Mouse (Mus musculus) intestine, embryonic 15.5 days (tissue): ENCODE measurements around the gene Ncs1. TPM values are rescaled to one million over a fixed set of nuclear protein-coding genes. Genes with fewer than 3 reads are reported as not detected.

Source experiments
- ATAC-seq: fragments of 200-750 bp; cut with Nextera tagmentation; 2 replicates; pipeline ENCODE4 v1.8.0; 2017; ENCODE audit warnings: moderate TSS enrichment, moderate library complexity
- H3K27ac ChIP-seq: fragments of 300-500 bp; sonication (generic); 2 replicates; pipeline ENCODE4 v1.5.1; 2015; ENCODE audit warnings: mild to moderate bottlenecking, inconsistent platforms
- H3K27me3 ChIP-seq: fragments of 300-500 bp; sonication (generic); replicated peaks from 2 replicates; pipeline ENCODE4 v1.6.1; 2015; ENCODE audit warnings: inconsistent platforms
- H3K36me3 ChIP-seq: fragments of 300-500 bp; sonication (generic); 2 replicates; pipeline ENCODE4 v1.6.1; 2015; ENCODE audit warnings: inconsistent platforms
- H3K4me1 ChIP-seq: fragments of 300-500 bp; sonication (generic); replicated peaks from 2 replicates; pipeline ENCODE4 v1.6.1; 2015; ENCODE audit warnings: inconsistent platforms
- H3K4me2 ChIP-seq: fragments of 300-500 bp; sonication (generic); replicated peaks from 2 replicates; pipeline ENCODE4 v1.6.1; 2015; ENCODE audit warnings: mild to moderate bottlenecking, inconsistent platforms
- H3K4me3 ChIP-seq: fragments of 300-500 bp; sonication (generic); replicated peaks from 2 replicates; pipeline ENCODE4 v1.5.1; 2015; ENCODE audit warnings: inconsistent platforms
- H3K9ac ChIP-seq: fragments of 300-500 bp; sonication (generic); 2 replicates; pipeline ENCODE4 v1.6.1; 2015; ENCODE audit warnings: inconsistent platforms
- H3K9me3 ChIP-seq: fragments of 300-500 bp; sonication (generic); 2 replicates; pipeline ENCODE4 v1.6.1; 2016; ENCODE audit warnings: inconsistent platforms
- WGBS: fragments of 180-500 bp; shearing (Covaris S2); methylation state at CpG from one replicate; pipeline ENCODE4 v1.1.7; 2015; 5-methylcytosine and 5-hydroxymethylcytosine counted together
- polyA plus RNA-seq: library from polyadenylated mRNA; unstranded; fragments of >200 nt; fragmentation: Nextera tagmentation; extraction: Ambion mirVana; gene quantifications from 2 replicates; pipeline ENCODE4 v1.2.1, GENCODE M21; 2015

Ncs1 gene
- polyA plus RNA-seq: 23.9 and 25.0 TPM in 2 replicates

- ATAC-seq: peak; percentile 93
- peak within 1 kb of the TSS; percentile 56 for H3K27ac ChIP-seq
- H3K4me1 ChIP-seq: peaks cover 30% of the 10 kb centered on the region
- peak within 1 kb of the TSS; percentile 97 for H3K4me2 ChIP-seq
- H3K9ac ChIP-seq: peak within 1 kb of the TSS; percentile 79
- under 1% methylated on average over 83 of the region's 89 CpGs for WGBS
- H3K27me3 ChIP-seq: peaks cover 4% of the 10 kb centered on the region; the same call in 1 of the 2 replicates
- no peaks in the 10 kb centered on the region for H3K36me3 ChIP-seq
- peak within 1 kb of the TSS; percentile 81 for H3K4me3 ChIP-seq
- H3K9me3 ChIP-seq: no peaks in the 10 kb centered on the region
Measured at GRCm38 (mm10) chr2:31245491-31246141, at the start of gene Ncs1. Gene Ncs1, plus strand, starts transcription at chr2:31245823.

- no peak for ATAC-seq
- no peaks in the 10 kb centered on the region for H3K9me3 ChIP-seq
- no peak overlapping the region for H3K27ac ChIP-seq
- peaks cover 8% of the 10 kb centered on the region; the same call in 1 of the 2 replicates for H3K36me3 ChIP-seq
- no peak overlapping the region for H3K9ac ChIP-seq
- WGBS: 87% methylated on average over 4 of the region's 4 CpGs
- peaks cover 5% of the 10 kb centered on the region; the same call in 1 of the 2 replicates for H3K4me1 ChIP-seq
- H3K4me2 ChIP-seq: no peak overlapping the region
- no peaks in the 10 kb centered on the region for H3K27me3 ChIP-seq
- H3K4me3 ChIP-seq: no peak overlapping the region
Measured at GRCm38 (mm10) chr2:31198621-31199020, 47.0 kb upstream of the Ncs1 start.

GRCm38 (mm10) chr2:31200051-31200450, 45.6 kb upstream of the Ncs1 start:
- Histone ChIP-seq H3K27ac (no peak overlapping the region), H3K36me3 (peaks cover 8% of the 10 kb centered on the region; the same call in 1 of the 2 replicates), H3K27me3 (no peaks in the 10 kb centered on the region), H3K4me2 (no peak overlapping the region), H3K9me3 (no peaks in the 10 kb centered on the region), H3K4me1 (peaks cover 5% of the 10 kb centered on the region; the same call in 1 of the 2 replicates), H3K9ac (no peak overlapping the region), H3K4me3 (no peak overlapping the region)
- WGBS: 82% methylated on average over 2 of the region's 2 CpGs
- no peak for ATAC-seq

- peak; percentile 78 for ATAC-seq
- Histone ChIP-seq H3K27ac (no peak overlapping the region), H3K36me3 (0 out of 2 replicates have a peak, but pooled peaks cover 5% of the 10 kb centered on the region), H3K4me2 (no peak overlapping the region), H3K4me1 (peaks cover 5% of the 10 kb centered on the region; the same call in 1 of the 2 replicates), H3K9ac (no peak overlapping the region), H3K4me3 (no peak overlapping the region), H3K9me3 (no peaks in the 10 kb centered on the region), H3K27me3 (no peaks in the 10 kb centered on the region)
- WGBS: 62% methylated on average over 7 of the region's 7 CpGs
Measured at GRCm38 (mm10) chr2:31201851-31202250, 43.8 kb upstream of the Ncs1 start.

- no peak overlapping the region for H3K27ac ChIP-seq
- peaks cover 5% of the 10 kb centered on the region; the same call in 1 of the 2 replicates for H3K4me1 ChIP-seq
- no peaks in the 10 kb centered on the region for H3K27me3 ChIP-seq
- no peak overlapping the region for H3K9ac ChIP-seq
- WGBS: 39% methylated on average over 3 of the region's 3 CpGs
- H3K4me2 ChIP-seq: no peak overlapping the region
- H3K4me3 ChIP-seq: no peak overlapping the region
- peak; percentile 39; the same call in 1 of the 2 replicates for ATAC-seq
- H3K36me3 ChIP-seq: peaks cover 8% of the 10 kb centered on the region; the same call in 1 of the 2 replicates
- H3K9me3 ChIP-seq: no peaks in the 10 kb centered on the region
Measured at GRCm38 (mm10) chr2:31202357-31202756, 43.3 kb upstream of the Ncs1 start.

- peaks cover 3% of the 10 kb centered on the region; the same call in 1 of the 2 replicates for H3K36me3 ChIP-seq
- WGBS: 84% methylated on average over 4 of the region's 4 CpGs
- no peaks in the 10 kb centered on the region for H3K9me3 ChIP-seq
- H3K4me1 ChIP-seq: peaks cover 5% of the 10 kb centered on the region; the same call in 1 of the 2 replicates
- no peak for ATAC-seq
- H3K27me3 ChIP-seq: no peaks in the 10 kb centered on the region
- H3K4me2 ChIP-seq: no peak overlapping the region
- H3K27ac ChIP-seq: no peak overlapping the region
- no peak overlapping the region for H3K9ac ChIP-seq
- no peak overlapping the region for H3K4me3 ChIP-seq
Measured at GRCm38 (mm10) chr2:31202956-31203355, 42.7 kb upstream of the Ncs1 start.

- Histone ChIP-seq H3K36me3 (peaks cover 12% of the 10 kb centered on the region), H3K27ac (no peak overlapping the region), H3K4me2 (no peak overlapping the region), H3K9me3 (no peaks in the 10 kb centered on the region), H3K9ac (no peak overlapping the region), H3K4me3 (no peak overlapping the region), H3K4me1 (peaks cover 5% of the 10 kb centered on the region; the same call in 1 of the 2 replicates), H3K27me3 (no peaks in the 10 kb centered on the region)
- ATAC-seq: no peak
- 87% methylated on average over 5 of the region's 5 CpGs for WGBS
Measured at GRCm38 (mm10) chr2:31204677-31205076, 40.9 kb upstream of the Ncs1 start.

- no peak for ATAC-seq
- H3K9me3 ChIP-seq: no peaks in the 10 kb centered on the region
Measured at GRCm38 (mm10) chr2:31206211-31206610, 39.4 kb upstream of the Ncs1 start.

GRCm38 (mm10) chr2:31206882-31207281, 38.7 kb upstream of the Ncs1 start:
- Histone ChIP-seq H3K4me3 (no peak overlapping the region), H3K36me3 (peaks cover 17% of the 10 kb centered on the region), H3K9me3 (no peaks in the 10 kb centered on the region), H3K4me2 (no peak overlapping the region), H3K27ac (no peak overlapping the region), H3K4me1 (peaks cover 5% of the 10 kb centered on the region; the same call in 1 of the 2 replicates), H3K27me3 (no peaks in the 10 kb centered on the region), H3K9ac (no peak overlapping the region)
- no peak for ATAC-seq
- WGBS: 63% methylated on average over 8 of the region's 8 CpGs

More at GRCm38 (mm10) chr2:31206211-31206610, 39.4 kb upstream of the Ncs1 start:
- peaks cover 17% of the 10 kb centered on the region for H3K36me3 ChIP-seq
- no peak overlapping the region for H3K27ac ChIP-seq
- 73% methylated on average over 4 of the region's 4 CpGs for WGBS
- H3K4me2 ChIP-seq: no peak overlapping the region
- H3K4me1 ChIP-seq: peaks cover 5% of the 10 kb centered on the region; the same call in 1 of the 2 replicates
- no peak overlapping the region for H3K9ac ChIP-seq
- H3K4me3 ChIP-seq: no peak overlapping the region
- H3K27me3 ChIP-seq: no peaks in the 10 kb centered on the region

- no peaks in the 10 kb centered on the region for H3K27me3 ChIP-seq
- WGBS: 88% methylated on average over 13 of the region's 13 CpGs
- no peaks in the 10 kb centered on the region for H3K4me1 ChIP-seq
- ATAC-seq: no peak
- H3K4me2 ChIP-seq: no peak overlapping the region
- no peak overlapping the region for H3K27ac ChIP-seq
- H3K9ac ChIP-seq: no peak overlapping the region
- H3K4me3 ChIP-seq: no peak overlapping the region
- H3K36me3 ChIP-seq: peaks cover 17% of the 10 kb centered on the region
- no peaks in the 10 kb centered on the region for H3K9me3 ChIP-seq
Measured at GRCm38 (mm10) chr2:31208544-31209142, 37.0 kb upstream of the Ncs1 start.

GRCm38 (mm10) chr2:31209525-31209924, 36.1 kb upstream of the Ncs1 start:
- ATAC-seq: no peak
- no peak overlapping the region for H3K4me2 ChIP-seq
- H3K4me3 ChIP-seq: no peak overlapping the region
- no peaks in the 10 kb centered on the region for H3K9me3 ChIP-seq
- H3K36me3 ChIP-seq: peaks cover 17% of the 10 kb centered on the region
- H3K4me1 ChIP-seq: no peaks in the 10 kb centered on the region
- no peak overlapping the region for H3K27ac ChIP-seq
- H3K9ac ChIP-seq: no peak overlapping the region
- WGBS: 85% methylated on average over 4 of the region's 4 CpGs
- H3K27me3 ChIP-seq: no peaks in the 10 kb centered on the region

- Histone ChIP-seq H3K9ac (no peak overlapping the region), H3K27me3 (no peaks in the 10 kb centered on the region), H3K36me3 (peaks cover 17% of the 10 kb centered on the region), H3K4me2 (no peak overlapping the region), H3K9me3 (no peaks in the 10 kb centered on the region), H3K4me3 (no peak overlapping the region), H3K27ac (no peak overlapping the region), H3K4me1 (no peaks in the 10 kb centered on the region)
- WGBS: 69% methylated on average over 11 of the region's 11 CpGs
- ATAC-seq: no peak
Measured at GRCm38 (mm10) chr2:31210144-31210847, 35.3 kb upstream of the Ncs1 start.
